Comparison of ENCODE assay signal across 8 mouse cellular contexts in genomic region chr8:72572507-72572906, GRCm38 (mm10). TPM values are rescaled to one million over a fixed set of nuclear protein-coding genes. Genes with fewer than 3 reads are reported as not detected.
A peak's percentile ranks its signal among the peaks of the same experiment; 100 is the strongest.
DNase-seq lines count a peak whose midpoint lies in the region; ATAC-seq and TF ChIP-seq lines count a peak whose summit lies in the region.

No protein-coding gene starts in this region.

- H3K27ac ChIP-seq in lung, postnatal 0 days (ENCODE audit: low read length) = peak overlapping the region; percentile 95; the same call in 1 of the 2 replicates
- no peak overlapping the region; the same call in 1 of the 2 replicates for H3K27ac ChIP-seq in embryonic facial prominence, embryonic 14.5 days (replicated peaks; ENCODE audit: low read depth, low read length)
- H3K27ac ChIP-seq in midbrain, embryonic 11.5 days (ENCODE audit: low read depth, low read length) = no peak overlapping the region

- 7% methylated on average over 10 of the region's 10 CpGs for WGBS in lung, postnatal 0 days
- 9% methylated on average over 10 of the region's 10 CpGs for WGBS in embryonic facial prominence, embryonic 14.5 days
- 5% methylated on average over 10 of the region's 10 CpGs for WGBS in midbrain, embryonic 11.5 days

- peak overlapping the region; percentile 87 for H3K4me2 ChIP-seq in lung, postnatal 0 days (replicated peaks; ENCODE audit: low read depth, low read length)
- peak overlapping the region; percentile 73 for H3K4me2 ChIP-seq in embryonic facial prominence, embryonic 14.5 days (ENCODE audit: low read depth, low read length)
- H3K4me2 ChIP-seq in midbrain, embryonic 11.5 days = peak overlapping the region; percentile 88

- H3K36me3 ChIP-seq in lung, postnatal 0 days (ENCODE audit: insufficient read depth, low read length) = peaks cover 8% of the 10 kb centered on the region; the same call in 1 of the 2 replicates
- H3K36me3 ChIP-seq in embryonic facial prominence, embryonic 14.5 days (ENCODE audit: control insufficient read depth, insufficient read depth, low read length) = peaks cover 22% of the 10 kb centered on the region
- peaks cover 10% of the 10 kb centered on the region for H3K36me3 ChIP-seq in midbrain, embryonic 11.5 days (ENCODE audit: control insufficient read depth, insufficient read depth, low read length)

- peak overlapping the region; percentile 58 for H3K9ac ChIP-seq in lung, postnatal 0 days (replicated peaks; ENCODE audit: low read depth)
- peak overlapping the region; percentile 80 for H3K9ac ChIP-seq in embryonic facial prominence, embryonic 14.5 days (ENCODE audit: low read depth, low read length)
- H3K9ac ChIP-seq in midbrain, embryonic 11.5 days (ENCODE audit: low read length) = peak overlapping the region; percentile 76

- H3K4me3 ChIP-seq in lung, postnatal 0 days (ENCODE audit: low read depth, low read length) = peak overlapping the region; percentile 50
- H3K4me3 ChIP-seq in embryonic facial prominence, embryonic 14.5 days (ENCODE audit: low read depth, low read length) = peak overlapping the region; percentile 70
- H3K4me3 ChIP-seq in midbrain, embryonic 11.5 days (ENCODE audit: low read depth, low read length) = peak overlapping the region; percentile 64

- no peaks in the 10 kb centered on the region for H3K9me3 ChIP-seq in lung, postnatal 0 days (ENCODE audit: low read length)
- H3K9me3 ChIP-seq in embryonic facial prominence, embryonic 14.5 days (ENCODE audit: control insufficient read depth, low read length) = no peaks in the 10 kb centered on the region
- H3K9me3 ChIP-seq in midbrain, embryonic 11.5 days (ENCODE audit: control insufficient read depth, low read length) = no peaks in the 10 kb centered on the region

- ATAC-seq in lung, postnatal 0 days = no peak
- ATAC-seq in embryonic facial prominence, embryonic 14.5 days (ENCODE audit: low read depth) = no peak
- no peak for ATAC-seq in midbrain, embryonic 11.5 days (ENCODE audit: low FRiP score)

- no peak for TF ChIP-seq EP300 in lung, postnatal 0 days (IDR thresholded peaks at IDR 0.05)

- no peaks in the 10 kb centered on the region for H3K27me3 ChIP-seq in lung, postnatal 0 days (replicated peaks; ENCODE audit: insufficient read depth, low read length)
- H3K27me3 ChIP-seq in embryonic facial prominence, embryonic 14.5 days (replicated peaks; ENCODE audit: control insufficient read depth, insufficient read depth, low read length) = no peaks in the 10 kb centered on the region
- no peaks in the 10 kb centered on the region for H3K27me3 ChIP-seq in midbrain, embryonic 11.5 days (ENCODE audit: control insufficient read depth, insufficient read depth, low read length)

- peaks cover 18% of the 10 kb centered on the region for H3K4me1 ChIP-seq in lung, postnatal 0 days (ENCODE audit: insufficient read depth, low read depth, low read length)
- peaks cover 8% of the 10 kb centered on the region for H3K4me1 ChIP-seq in embryonic facial prominence, embryonic 14.5 days (ENCODE audit: control insufficient read depth, insufficient read depth, low read length)
- peaks cover 11% of the 10 kb centered on the region for H3K4me1 ChIP-seq in midbrain, embryonic 11.5 days (ENCODE audit: control insufficient read depth, insufficient read depth, low read length)

- intact Hi-C loops in heart, postnatal 10 days (cut with DNase I) = no loop called here

- TF ChIP-seq CTCF in lung, postnatal 0 days (IDR thresholded peaks at IDR 0.05) = no peak

- DNase-seq in lung, postnatal 0 days (ENCODE audit: low spot score) = peak; percentile 16
- DNase-seq in lung, adult 18-20 months = no peak
- no peak for DNase-seq in embryonic facial prominence, embryonic 14.5 days (ENCODE audit: low spot score)
- peak; percentile 53 to 57 for DNase-seq in heart, postnatal 10 days
- DNase-seq in midbrain, embryonic 11.5 days (ENCODE audit: low spot score, missing footprints) = no peak
- DNase-seq in right cerebral cortex, postnatal 14 days = no peak
- no peak for DNase-seq in embryo, embryonic 10 days (ENCODE audit: low spot score)
- no peak for DNase-seq in urinary bladder, postnatal 10 days (ENCODE audit: low spot score)

RNA-seq across cellular contexts. Expression of gene Tmem38a, which starts 0.7 kb away (rescaled TPM):
- polyA plus RNA-seq in lung, postnatal 0 days (2015; fragmentation: Nextera tagmentation; extraction: Ambion mirVana) = 17.3 and 19.1 TPM in 2 replicates
- polyA plus RNA-seq in embryonic facial prominence, embryonic 14.5 days (2014; fragmentation: Nextera tagmentation; extraction: Ambion mirVana) = 60.1 and 70.6 TPM in 2 replicates
- total RNA-seq in heart, postnatal 10 days (2021) = 100 to 1,000 TPM; 281 to 299 TPM
- polyA plus RNA-seq in midbrain, embryonic 11.5 days (2014; fragmentation: Nextera tagmentation; extraction: Ambion mirVana) = 9.1 and 11.4 TPM in 2 replicates

RNA-seq across cellular contexts. Expression of gene Smim7, which starts 1.6 kb away (rescaled TPM):
- 96.8 and 100 TPM in 2 replicates for polyA plus RNA-seq in lung, postnatal 0 days (2015; fragmentation: Nextera tagmentation; extraction: Ambion mirVana)
- polyA plus RNA-seq in embryonic facial prominence, embryonic 14.5 days (2014; fragmentation: Nextera tagmentation; extraction: Ambion mirVana) = 100 and 113 TPM in 2 replicates
- 100 to 1,000 TPM; 120 to 122 TPM for total RNA-seq in heart, postnatal 10 days (2021)
- 117 and 121 TPM in 2 replicates for polyA plus RNA-seq in midbrain, embryonic 11.5 days (2014; fragmentation: Nextera tagmentation; extraction: Ambion mirVana)

RNA-seq across cellular contexts. Expression of gene Med26, which starts 24.4 kb away (rescaled TPM):
- 9.5 and 9.6 TPM in 2 replicates for polyA plus RNA-seq in lung, postnatal 0 days (2015; fragmentation: Nextera tagmentation; extraction: Ambion mirVana)
- 13.9 and 16.2 TPM in 2 replicates for polyA plus RNA-seq in embryonic facial prominence, embryonic 14.5 days (2014; fragmentation: Nextera tagmentation; extraction: Ambion mirVana)
- 1 to 10 TPM; 9.3 to 9.9 TPM for total RNA-seq in heart, postnatal 10 days (2021)
- 11.0 and 13.6 TPM in 2 replicates for polyA plus RNA-seq in midbrain, embryonic 11.5 days (2014; fragmentation: Nextera tagmentation; extraction: Ambion mirVana)

Comparison
In these comparisons a context has a peak if more than half of its experiments do, and no peak if none do; other contexts are left out.
1. DNase-seq: peak in lung, postnatal 0 days (single experiment) and heart, postnatal 10 days (2 of 2); none in lung, adult 18-20 months (0 of 2), embryonic facial prominence, embryonic 14.5 days (single experiment), midbrain, embryonic 11.5 days (single experiment), right cerebral cortex, postnatal 14 days (single experiment), embryo, embryonic 10 days (single experiment) and urinary bladder, postnatal 10 days (single experiment).
2. Peak in every context shown above with its lines, with median percentiles within 50 percentile points of each other: H3K4me2 ChIP-seq, H3K4me3 ChIP-seq and H3K9ac ChIP-seq.